ENCODE assay signal across 9 mouse cellular contexts in genomic region chr11:57868753-57869460, GRCm38 (mm10). TPM values are rescaled to one million over a fixed set of nuclear protein-coding genes. Genes with fewer than 3 reads are reported as not detected.
DNase-seq lines count a peak whose midpoint lies in the region; ATAC-seq and TF ChIP-seq lines count a peak whose summit lies in the region.
"Had no signal": no experiment of that assay in that cellular context is flagged by ENCODE, and none has a peak within 500 bp of the region (broad histone marks: within the 10 kb centered on the region; RNA-seq: fewer than 3 reads in every experiment).

No protein-coding gene starts in this region.

- no peak overlapping the region for H3K4me3 ChIP-seq in layer of hippocampus, adult 2 months
- no peak overlapping the region for H3K4me3 ChIP-seq in spleen, adult 2 months (ENCODE audit: extremely low read depth, insufficient read depth, insufficient read length)
- H3K4me3 ChIP-seq: stomach, embryonic 15.5 days had no signal

- 42% methylated on average over 9 of the region's 9 CpGs for WGBS in spleen, adult 2 months

- DNase-seq in adrenal gland, adult 2 months, result peak; percentile 23
- DNase-seq in adrenal gland, postnatal 4 days (ENCODE audit: low spot score in 2 of 2), result no peak
- peak in 1 of 2 experiments; percentile 17 for DNase-seq in layer of hippocampus, adult 2 months (ENCODE audit: low spot score in 2 of 2)
- no peak for DNase-seq in layer of hippocampus, adult 11-12 months (ENCODE audit: low spot score)
- DNase-seq in ES-CJ7 (ENCODE audit: low read depth, low spot score), result peak; percentile 60
- peak in 1 of 2 experiments; percentile 27 for DNase-seq in spleen, adult 2 months (ENCODE audit: low read depth in 1 of 2, low spot score in 2 of 2)
- DNase-seq in cerebellum, postnatal 25 days, result no peak

- no peaks in the 10 kb centered on the region for H3K36me3 ChIP-seq in spleen, adult 2 months (ENCODE audit: control insufficient read depth, insufficient read depth, low read length)
- H3K36me3 ChIP-seq: stomach, embryonic 15.5 days had no signal

- TF ChIP-seq CTCF in layer of hippocampus, adult 2 months (conservative IDR thresholded peaks at IDR 0.05), result peak; percentile 85
- peak; percentile 34; the same call in 1 of the 2 replicates for TF ChIP-seq CTCF in spleen, adult 2 months (IDR thresholded peaks at IDR 0.05; ENCODE audit: extremely low read depth, insufficient read depth, insufficient read length, insufficient replicate concordance)

- no peaks in the 10 kb centered on the region; the same call in 1 of the 2 replicates for H3K4me1 ChIP-seq in spleen, adult 2 months (ENCODE audit: control insufficient read depth, insufficient read depth, insufficient read length)

- ATAC-seq in granulocyte monocyte progenitor cell, adult 5-6 weeks (replicated peaks; ENCODE audit: poor library complexity, severe bottlenecking), result peak; percentile 71; the same call in 1 of the 2 replicates

- TF ChIP-seq POLR2A in spleen, adult 2 months (IDR thresholded peaks at IDR 0.05; ENCODE audit: low read depth, low read length), result no peak

- H3K27ac ChIP-seq in layer of hippocampus, adult 2 months, result no peak overlapping the region
- H3K27ac ChIP-seq in spleen, adult 2 months (ENCODE audit: insufficient read depth, low read length), result no peak overlapping the region
- H3K27ac ChIP-seq: stomach, embryonic 15.5 days had no signal

- no peaks in the 10 kb centered on the region for H3K27me3 ChIP-seq in spleen, adult 2 months (ENCODE audit: control insufficient read depth, insufficient read depth, low read length)
- H3K27me3 ChIP-seq: stomach, embryonic 15.5 days had no signal

RNA-seq across cellular contexts. Expression of gene Hand1, which starts 36.3 kb away (rescaled TPM):
- 10 to 100 TPM in 1 of 2 experiments, 1 to 10 TPM in 1; 7.7 to 18.8 TPM for total RNA-seq in adrenal gland, adult 2 months (2021)
- polyA plus RNA-seq in adrenal gland, adult 2 months (2012; rRNA removed), result 23.8 and 35.6 TPM in 2 replicates
- 10 to 100 TPM; 21.4 to 25.6 TPM for total RNA-seq in adrenal gland, postnatal 4 days (2021)
- total RNA-seq in layer of hippocampus, adult 2 months (2021), result not detected
- not detected in 2 replicates for total RNA-seq in granulocyte monocyte progenitor cell, adult 5-6 weeks (2014; fragmentation: Nextera tagmentation)
- not detected in 2 replicates for total RNA-seq in granulocyte monocyte progenitor cell, adult 5-6 weeks (2017)
- polyA plus RNA-seq in spleen, adult 2 months (2012; rRNA removed), result not detected in 2 replicates

Comparison
In these comparisons a context has a peak if more than half of its experiments do, and no peak if none do; other contexts are left out.
1. DNase-seq: peak in adrenal gland, adult 2 months (single experiment) and ES-CJ7 (single experiment); none in adrenal gland, postnatal 4 days (0 of 2), layer of hippocampus, adult 11-12 months (single experiment) and cerebellum, postnatal 25 days (0 of 2).
2. RNA of gene Hand1, which starts 36.3 kb away (total RNA-seq): 21.4 to 25.6 TPM in adrenal gland, postnatal 4 days and 7.7 to 18.8 TPM in adrenal gland, adult 2 months; not detected in layer of hippocampus, adult 2 months and not detected in granulocyte monocyte progenitor cell, adult 5-6 weeks; every median in the first group is over 4 times any median in the second.